Mouse (Mus musculus) neural tube, embryonic 15.5 days (tissue): ENCODE results near the gene Chd1l. TPM values are rescaled to one million over a fixed set of nuclear protein-coding genes. Genes with fewer than 3 reads are reported as not detected.

Source experiments
- ATAC-seq: fragments of 200-750 bp; cut with Nextera tagmentation; 2 replicates; pipeline ENCODE4 v1.8.0; 2017; ENCODE audit warnings: mild to moderate bottlenecking, moderate TSS enrichment, moderate library complexity; ENCODE audit not compliant: low FRiP score
- H3K27ac ChIP-seq: fragments of 300-500 bp; sonication (generic); replicated peaks from 2 replicates; pipeline ENCODE4 v1.5.1; 2015; ENCODE audit warnings: mild to moderate bottlenecking, inconsistent platforms
- H3K27me3 ChIP-seq: fragments of 300-500 bp; sonication (generic); replicated peaks from 2 replicates; pipeline ENCODE4 v1.6.1; 2015; ENCODE audit warnings: inconsistent platforms
- H3K36me3 ChIP-seq: fragments of 300-500 bp; sonication (generic); 2 replicates; pipeline ENCODE4 v1.6.1; 2015; ENCODE audit warnings: inconsistent platforms
- H3K4me1 ChIP-seq: fragments of 300-500 bp; sonication (generic); 2 replicates; pipeline ENCODE4 v1.6.1; 2015; ENCODE audit warnings: inconsistent platforms
- H3K4me2 ChIP-seq: fragments of 300-500 bp; sonication (generic); 2 replicates; pipeline ENCODE4 v1.6.1; 2015; ENCODE audit warnings: inconsistent platforms, mild to moderate bottlenecking, moderate library complexity
- H3K4me3 ChIP-seq: fragments of 300-500 bp; sonication (generic); replicated peaks from 2 replicates; pipeline ENCODE4 v1.5.1; 2015; ENCODE audit warnings: mild to moderate bottlenecking, inconsistent platforms
- H3K9ac ChIP-seq: fragments of 300-500 bp; sonication (generic); replicated peaks from 2 replicates; pipeline ENCODE4 v1.6.1; 2015; ENCODE audit warnings: mild to moderate bottlenecking, inconsistent platforms
- H3K9me3 ChIP-seq: fragments of 300-500 bp; sonication (generic); replicated peaks from 2 replicates; pipeline ENCODE4 v1.6.1; 2016; ENCODE audit warnings: inconsistent platforms
- whole genome bisulfite sequencing: fragments of 180-500 bp; shearing (Covaris S2); methylation state at CpG from one replicate; pipeline ENCODE4 v1.1.7; 2015; ENCODE audit warnings: mixed read lengths; 5-methylcytosine and 5-hydroxymethylcytosine counted together
- polyA plus RNA-seq: library from polyadenylated mRNA; unstranded; fragments of >200 nt; fragmentation: Nextera tagmentation; extraction: Ambion mirVana; gene quantifications from 2 replicates; pipeline ENCODE4 v1.2.1, GENCODE M21; 2015

Gene Chd1l
- polyA plus RNA-seq, 1 experiment from 2014 or later, result 4.3 TPM

DNA sequence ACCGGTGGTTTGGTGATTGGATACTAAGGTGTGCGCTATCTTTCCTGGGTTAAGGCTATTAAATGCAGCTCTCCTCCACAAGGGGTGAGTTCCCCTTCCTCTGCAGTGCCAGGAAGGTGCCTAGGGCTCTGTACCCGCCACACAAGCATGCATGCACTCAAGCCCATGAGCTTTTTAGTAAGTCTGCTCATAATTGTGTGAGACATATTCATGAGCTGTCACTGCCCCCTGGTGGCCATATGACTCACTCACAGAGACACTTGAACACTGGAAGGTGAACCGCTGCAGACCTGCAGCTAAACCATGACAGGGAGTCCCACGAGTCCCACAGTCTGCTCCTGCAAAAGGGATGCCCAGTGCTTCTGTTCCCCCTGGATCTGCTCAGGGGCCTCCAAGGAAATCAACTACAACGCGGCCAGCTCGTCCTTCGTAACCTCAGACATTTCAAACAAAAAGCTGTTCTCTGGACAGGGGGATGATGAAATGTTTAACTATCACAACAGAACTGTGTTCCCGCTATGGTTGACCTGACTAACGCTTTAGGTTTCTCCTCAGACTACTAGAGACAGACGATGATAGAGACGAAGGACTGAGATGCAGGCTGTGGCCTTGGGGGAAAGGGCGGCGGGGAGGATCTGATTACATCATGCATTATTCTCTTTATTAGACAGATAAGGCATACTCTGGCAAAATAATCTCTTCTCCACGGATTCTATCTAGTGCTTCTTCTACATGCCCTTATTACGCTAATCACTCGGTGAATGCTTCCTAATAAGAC, 24.4 kb downstream of the Chd1l start:
- peak; percentile 90 for ATAC-seq
- no peaks in the 10 kb centered on the region for H3K27me3 ChIP-seq
- no peak overlapping the region for H3K9ac ChIP-seq
- H3K4me2 ChIP-seq, result peak overlapping the region; percentile 28
- no peak overlapping the region for H3K4me3 ChIP-seq
- H3K27ac ChIP-seq, result no peak overlapping the region
- no peaks in the 10 kb centered on the region for H3K9me3 ChIP-seq
- H3K36me3 ChIP-seq, result peaks cover 6% of the 10 kb centered on the region; the same call in 1 of the 2 replicates
- WGBS, result 55% methylated on average over 18 of the region's 18 CpGs
- H3K4me1 ChIP-seq, result 0 out of 2 replicates have a peak, but pooled peaks cover 7% of the 10 kb centered on the region

DNA sequence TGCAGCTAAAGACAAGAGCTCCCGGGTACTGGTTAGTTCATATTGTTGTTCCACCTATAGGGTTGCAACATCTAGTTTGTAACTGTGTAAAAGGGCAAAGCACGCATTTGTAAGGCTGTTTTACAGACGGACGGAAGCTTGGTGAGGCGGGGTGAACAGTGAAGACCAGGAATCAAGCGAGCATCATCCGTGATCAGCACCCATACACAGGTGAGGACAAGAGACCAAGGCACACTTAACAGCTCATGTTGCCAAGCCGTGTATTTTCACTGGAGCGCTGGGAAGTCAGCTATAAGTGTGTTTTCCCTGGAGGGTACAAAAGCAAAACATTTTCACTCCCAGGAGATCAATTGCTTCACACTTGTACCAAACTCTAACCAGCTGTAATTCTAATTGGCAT, 36.2 kb downstream of the Chd1l start:
- ATAC-seq, result peak; percentile 30; the same call in 1 of the 2 replicates
- Histone ChIP-seq H3K27ac (no peak overlapping the region), H3K9me3 (no peaks in the 10 kb centered on the region), H3K4me1 (peaks cover 9% of the 10 kb centered on the region; the same call in 1 of the 2 replicates), H3K9ac (no peak overlapping the region), H3K4me2 (no peak overlapping the region), H3K27me3 (no peaks in the 10 kb centered on the region), H3K4me3 (no peak overlapping the region), H3K36me3 (no peaks in the 10 kb centered on the region)
- WGBS, result 68% methylated on average over 9 of the region's 9 CpGs

DNA sequence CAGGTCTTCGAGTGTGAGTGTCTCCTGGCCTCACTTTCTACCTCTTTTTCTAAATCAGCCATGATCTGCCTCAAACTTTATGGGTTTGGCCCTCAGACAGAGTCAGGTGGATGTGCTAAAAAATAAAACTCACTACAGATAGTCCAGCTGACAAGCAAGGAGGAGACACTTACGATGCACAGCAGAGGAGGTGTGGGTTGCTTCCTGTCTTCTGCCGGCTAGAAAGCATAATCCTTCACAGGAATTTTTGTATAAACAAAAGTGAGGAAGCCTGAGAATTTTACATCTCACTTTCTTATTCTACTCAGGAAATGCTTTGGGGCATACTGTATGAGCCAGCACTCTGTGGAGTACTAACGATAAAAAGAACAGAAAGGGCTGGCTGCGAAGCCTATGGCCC, 45.4 kb downstream of the Chd1l start:
- no peaks in the 10 kb centered on the region for H3K9me3 ChIP-seq
- no peak overlapping the region for H3K9ac ChIP-seq
- H3K4me3 ChIP-seq, result no peak overlapping the region
- no peak overlapping the region for H3K27ac ChIP-seq
- no peaks in the 10 kb centered on the region for H3K36me3 ChIP-seq
- ATAC-seq, result no peak
- WGBS, result 86% methylated on average over 5 of the region's 5 CpGs
- no peaks in the 10 kb centered on the region for H3K4me1 ChIP-seq
- no peaks in the 10 kb centered on the region for H3K27me3 ChIP-seq
- no peak overlapping the region for H3K4me2 ChIP-seq

DNA sequence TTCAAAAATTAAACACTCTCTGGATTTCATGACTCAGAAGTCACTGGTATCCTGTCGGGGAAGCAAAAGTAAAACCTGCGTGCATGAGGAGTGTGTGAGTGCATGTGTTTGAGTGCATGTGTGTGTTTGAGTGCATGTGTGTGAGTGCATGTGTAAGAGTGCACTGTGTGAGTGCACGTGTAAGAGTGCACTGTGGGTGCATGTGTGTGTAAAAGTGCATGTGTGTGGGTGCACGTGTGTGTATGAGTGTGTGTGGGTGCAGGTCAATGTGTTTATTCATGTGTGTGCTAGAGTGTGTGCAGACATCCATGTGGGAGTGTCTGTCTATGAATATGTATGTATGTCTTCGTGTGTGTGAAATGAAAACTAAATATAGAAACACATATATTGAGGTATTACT, 51.4 kb downstream of the Chd1l start:
- WGBS, result 94% methylated on average over 5 of the region's 5 CpGs
- no peak for ATAC-seq
- no peaks in the 10 kb centered on the region for H3K27me3 ChIP-seq
- no peak overlapping the region for H3K4me3 ChIP-seq
- no peaks in the 10 kb centered on the region for H3K4me1 ChIP-seq
- no peak overlapping the region for H3K9ac ChIP-seq
- no peaks in the 10 kb centered on the region for H3K9me3 ChIP-seq
- H3K4me2 ChIP-seq, result no peak overlapping the region
- no peaks in the 10 kb centered on the region for H3K36me3 ChIP-seq
- no peak overlapping the region for H3K27ac ChIP-seq

DNA sequence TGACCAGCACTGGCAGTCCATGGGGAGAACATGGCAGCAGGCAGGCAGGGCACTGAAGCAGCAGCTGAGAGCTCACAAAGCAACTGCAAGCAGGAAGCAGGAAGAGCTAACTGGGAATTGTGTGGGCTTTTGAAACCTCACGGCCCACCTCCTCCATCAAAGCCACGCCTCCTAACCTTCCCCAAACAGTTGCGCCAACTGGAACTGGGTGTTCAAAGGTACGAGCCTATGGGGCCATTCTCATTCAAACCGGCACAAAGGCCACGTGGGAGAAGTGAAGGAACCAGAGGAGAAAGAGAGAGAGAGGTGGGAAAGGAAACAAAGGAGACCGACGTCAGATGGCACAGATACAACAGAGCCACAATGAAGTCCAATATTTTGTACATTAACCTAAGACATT, 63.8 kb downstream of the Chd1l start:
- 38% methylated on average over 8 of the region's 8 CpGs for WGBS
- Histone ChIP-seq H3K9ac (no peak overlapping the region), H3K27me3 (no peaks in the 10 kb centered on the region), H3K36me3 (no peaks in the 10 kb centered on the region), H3K4me2 (no peak overlapping the region), H3K27ac (no peak overlapping the region), H3K4me3 (no peak overlapping the region), H3K9me3 (no peaks in the 10 kb centered on the region), H3K4me1 (no peaks in the 10 kb centered on the region)
- no peak for ATAC-seq

DNA sequence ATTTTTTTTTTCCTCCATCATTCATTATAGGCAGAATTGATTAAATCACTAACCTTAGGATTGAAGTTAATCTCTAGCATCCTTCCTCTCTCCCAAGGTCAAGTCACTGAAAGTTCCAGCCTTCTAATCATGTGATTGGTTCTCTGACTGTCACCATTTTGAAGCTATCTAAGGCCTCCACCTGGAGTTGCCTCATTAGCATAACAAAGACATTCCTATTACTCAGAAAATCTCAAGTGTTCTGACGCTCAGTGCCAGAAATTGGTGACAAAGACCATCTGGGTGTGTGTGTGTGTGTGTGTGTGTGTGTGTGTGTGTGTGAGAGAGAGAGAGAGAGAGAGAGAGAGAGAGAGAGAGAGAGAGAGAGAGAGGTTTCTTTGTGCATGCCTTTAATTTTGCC, 69.8 kb downstream of the Chd1l start:
- Histone ChIP-seq H3K9me3 (no peaks in the 10 kb centered on the region), H3K4me3 (no peak overlapping the region), H3K27ac (no peak overlapping the region), H3K4me2 (no peak overlapping the region), H3K27me3 (no peaks in the 10 kb centered on the region), H3K9ac (no peak overlapping the region), H3K36me3 (no peaks in the 10 kb centered on the region), H3K4me1 (no peaks in the 10 kb centered on the region)
- 21% methylated on average over 1 of the region's 1 CpGs for WGBS
- no peak for ATAC-seq

DNA sequence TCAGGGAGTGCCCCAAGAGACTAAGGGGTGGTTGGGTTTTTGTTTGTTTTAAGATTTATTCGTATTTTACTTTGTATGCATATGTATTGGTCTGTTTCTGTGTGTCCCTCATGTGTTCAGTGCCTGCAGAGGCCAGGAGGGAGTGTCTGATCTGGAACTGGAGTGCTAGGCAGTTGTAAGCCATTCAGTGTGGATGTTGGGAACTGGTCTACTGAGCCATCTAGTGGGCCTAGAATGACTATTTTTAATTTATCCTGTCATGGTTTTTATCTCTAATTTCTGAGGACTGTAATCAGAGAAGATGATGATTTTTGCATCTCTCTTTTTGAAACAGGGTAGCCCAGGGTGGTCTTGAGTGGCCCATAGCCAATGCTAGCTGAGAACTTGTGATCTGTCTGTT, 71.4 kb downstream of the Chd1l start:
- Histone ChIP-seq H3K36me3 (no peaks in the 10 kb centered on the region), H3K9me3 (no peaks in the 10 kb centered on the region), H3K27ac (no peak overlapping the region), H3K4me1 (no peaks in the 10 kb centered on the region), H3K27me3 (no peaks in the 10 kb centered on the region), H3K9ac (no peak overlapping the region), H3K4me3 (no peak overlapping the region), H3K4me2 (no peak overlapping the region)
- no peak for ATAC-seq
- WGBS, result 74% methylated on average over 1 of the region's 1 CpGs

DNA sequence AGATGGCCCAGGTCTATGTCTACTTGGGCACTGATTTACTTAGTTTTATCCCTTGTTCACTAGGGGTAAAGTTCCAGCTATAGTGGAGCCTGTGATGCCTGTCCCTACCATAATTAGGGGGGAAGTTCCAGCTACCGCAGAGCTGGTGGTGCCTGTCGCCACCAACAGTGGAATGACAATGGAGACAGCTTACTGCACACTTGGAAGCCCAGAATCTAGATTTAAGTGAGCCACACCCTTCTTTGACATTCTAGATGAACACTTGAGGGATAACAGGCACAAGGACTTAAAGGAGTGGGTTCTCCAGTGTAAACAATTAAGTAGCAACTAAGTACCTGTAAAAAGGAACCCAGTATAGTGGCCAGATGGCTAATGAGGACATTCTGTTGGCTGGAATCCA, 73.0 kb downstream of the Chd1l start:
- no peak for ATAC-seq
- H3K9ac ChIP-seq, result no peak overlapping the region
- H3K36me3 ChIP-seq, result no peaks in the 10 kb centered on the region
- no peaks in the 10 kb centered on the region for H3K9me3 ChIP-seq
- no peaks in the 10 kb centered on the region for H3K27me3 ChIP-seq
- no peaks in the 10 kb centered on the region for H3K4me1 ChIP-seq
- WGBS, result 89% methylated on average over 2 of the region's 2 CpGs
- H3K4me3 ChIP-seq, result no peak overlapping the region
- H3K4me2 ChIP-seq, result no peak overlapping the region
- no peak overlapping the region for H3K27ac ChIP-seq

DNA sequence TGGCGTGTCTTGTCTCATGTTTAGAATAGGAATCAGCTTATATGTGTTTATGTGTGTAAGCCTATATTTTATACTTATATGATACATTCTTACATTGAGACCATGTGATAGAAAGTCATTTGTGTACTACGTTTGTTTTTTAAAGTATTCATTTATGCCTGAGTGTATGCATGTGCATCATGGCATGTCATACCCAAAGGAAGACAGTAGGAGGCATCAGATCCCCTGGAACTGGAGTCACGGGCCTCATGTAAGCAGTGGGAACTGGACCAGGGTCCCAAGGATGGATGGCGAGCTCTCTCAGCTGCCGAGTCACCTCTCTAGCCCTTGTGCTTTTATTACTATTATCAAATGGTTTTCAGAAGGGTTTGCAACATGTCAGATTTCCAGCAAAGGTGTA, 74.3 kb downstream of the Chd1l start:
- Histone ChIP-seq H3K9ac (no peak overlapping the region), H3K4me2 (no peak overlapping the region), H3K4me3 (no peak overlapping the region), H3K9me3 (no peaks in the 10 kb centered on the region), H3K27ac (no peak overlapping the region), H3K36me3 (no peaks in the 10 kb centered on the region), H3K4me1 (no peaks in the 10 kb centered on the region), H3K27me3 (no peaks in the 10 kb centered on the region)
- 91% methylated on average over 5 of the region's 5 CpGs for WGBS
- no peak for ATAC-seq

DNA sequence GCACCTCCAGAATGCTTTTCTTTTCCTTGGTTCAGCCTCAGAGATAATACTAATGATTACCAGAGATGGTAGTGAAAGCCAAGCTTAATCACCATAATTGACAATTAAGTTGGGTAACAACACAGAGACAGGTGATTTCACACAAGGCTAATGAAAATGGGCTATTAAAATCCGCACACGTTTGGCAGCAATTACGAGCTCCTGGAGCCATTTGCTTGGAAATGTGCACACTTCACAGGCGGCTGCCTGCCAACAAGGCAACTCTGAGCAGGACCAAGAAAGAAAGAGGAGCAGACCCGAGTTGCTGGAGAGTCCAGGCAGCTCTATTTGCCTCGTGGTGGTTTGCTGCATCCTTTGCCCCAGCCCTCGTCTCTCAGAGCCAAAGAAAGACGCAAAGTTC, 84.5 kb downstream of the Chd1l start:
- ATAC-seq, result no peak
- 44% methylated on average over 8 of the region's 8 CpGs for WGBS
- Histone ChIP-seq H3K9me3 (no peaks in the 10 kb centered on the region), H3K4me3 (no peak overlapping the region), H3K27ac (peak overlapping the region; percentile 64), H3K4me1 (peaks cover 37% of the 10 kb centered on the region), H3K36me3 (no peaks in the 10 kb centered on the region), H3K4me2 (no peak overlapping the region), H3K9ac (no peak overlapping the region), H3K27me3 (no peaks in the 10 kb centered on the region)

DNA sequence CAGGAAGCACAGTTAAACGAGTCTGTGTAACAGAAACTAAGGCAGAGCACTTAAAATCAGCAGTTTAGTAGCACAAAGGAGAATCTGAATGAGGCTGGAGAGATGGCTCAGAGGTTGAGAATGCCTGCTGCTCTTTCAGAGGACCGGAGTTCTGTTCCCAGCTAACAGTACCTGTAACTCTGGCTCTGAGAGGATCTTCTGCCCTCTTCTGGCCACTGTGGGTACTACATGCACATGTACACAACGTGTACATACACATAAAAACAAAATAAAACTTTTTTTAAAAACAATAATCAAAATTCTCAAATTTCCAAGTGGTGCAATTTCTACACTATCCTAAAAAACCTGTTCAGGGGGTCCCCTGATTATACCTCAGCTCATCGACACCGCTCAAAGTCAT, 85.2 kb downstream of the Chd1l start:
- 0 out of 2 replicates have a peak, but pooled peaks have one; percentile 39 for ATAC-seq
- H3K27ac ChIP-seq, result peak overlapping the region; percentile 64
- WGBS, result 78% methylated on average over 5 of the region's 5 CpGs

DNA sequence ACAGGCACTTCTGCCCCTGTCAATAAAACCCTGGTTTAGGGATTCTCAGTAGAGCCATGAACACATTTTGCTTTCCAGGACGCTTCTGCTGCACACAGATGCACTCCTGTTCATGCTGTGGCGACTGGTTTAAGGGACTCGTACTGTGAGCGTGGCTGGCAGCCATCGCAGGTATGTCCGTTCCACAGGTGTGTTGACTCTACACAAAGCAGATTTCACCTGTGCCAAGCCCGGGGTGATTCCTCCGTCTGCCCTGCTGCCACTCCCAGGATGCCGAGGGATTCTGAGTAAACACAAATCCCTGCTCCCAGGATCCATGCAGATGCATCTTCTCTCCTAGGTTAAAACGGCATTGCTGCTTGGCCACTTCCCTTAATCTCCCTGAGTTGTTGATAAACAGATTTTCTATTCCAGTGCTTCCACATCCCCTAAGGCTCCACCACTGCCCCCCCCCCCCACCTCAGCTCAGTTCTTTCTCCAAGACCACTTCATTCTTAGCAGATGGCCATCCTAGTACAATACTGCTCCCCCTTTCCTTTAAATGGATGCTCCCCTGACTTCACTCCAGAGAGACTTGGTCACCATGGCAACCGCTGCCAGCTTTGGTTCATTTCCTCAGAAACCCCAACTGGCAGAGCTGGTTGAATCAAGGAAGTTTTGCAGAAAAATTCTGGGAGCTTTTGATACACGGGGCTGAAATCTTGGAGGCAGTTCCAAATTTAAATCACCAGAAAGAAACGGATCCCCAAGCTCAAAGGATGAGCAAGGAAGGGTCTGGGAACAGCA, 87.9 kb downstream of the Chd1l start:
- Histone ChIP-seq H3K4me1 (peaks cover 37% of the 10 kb centered on the region), H3K27me3 (no peaks in the 10 kb centered on the region), H3K9me3 (0 out of 2 replicates have a peak, but pooled peaks cover 5% of the 10 kb centered on the region), H3K36me3 (no peaks in the 10 kb centered on the region), H3K9ac (no peak overlapping the region), H3K4me3 (no peak overlapping the region), H3K27ac (peak overlapping the region; percentile 76), H3K4me2 (peak overlapping the region; percentile 26; the same call in 1 of the 2 replicates)
- peak; percentile 80 for ATAC-seq
- 56% methylated on average over 13 of the region's 13 CpGs for WGBS

More for the DNA sequence above, 85.2 kb downstream of the Chd1l start:
- H3K9ac ChIP-seq, result no peak overlapping the region
- H3K27me3 ChIP-seq, result no peaks in the 10 kb centered on the region
- H3K4me2 ChIP-seq, result no peak overlapping the region
- H3K9me3 ChIP-seq, result no peaks in the 10 kb centered on the region
- H3K4me1 ChIP-seq, result peaks cover 37% of the 10 kb centered on the region
- no peaks in the 10 kb centered on the region for H3K36me3 ChIP-seq
- no peak overlapping the region for H3K4me3 ChIP-seq
